Mouse (Mus musculus) granulocyte monocyte progenitor cell, adult 5-6 weeks (primary cell): ENCODE data around the gene Ralgps1. TPM values are rescaled to one million over a fixed set of nuclear protein-coding genes. Genes with fewer than 3 reads are reported as not detected.

Experiments used
- ATAC-seq: replicated peaks from 2 replicates; pipeline ENCODE4 v1.8.0; 2016; ENCODE audit warnings: mild to moderate bottlenecking, moderate TSS enrichment, inconsistent platforms; ENCODE audit not compliant: poor library complexity, severe bottlenecking
- total RNA-seq, 2 experiments: library from RNA; stranded (forward) in 1 of 2; stranded (reverse) in 1 of 2; fragments of 200-712, 200-1000 nt in 1 of 2; fragments of >200 nt in 1 of 2; fragmentation: Nextera tagmentation in 1 of 2; gene quantifications; 2 replicates each; pipeline ENCODE4 v1.2.3; 2014 to 2017

The Ralgps1 gene
- total RNA-seq, 2 experiments from 2014 or later, result 0.15 to 3.5 TPM

- ATAC-seq, result peak; percentile 52
These were observed 79.2 kb downstream of the Ralgps1 start for GRCm38 (mm10) chr2:33292057-33292456.

- no peak for ATAC-seq
These were observed 80.8 kb downstream of the Ralgps1 start for GRCm38 (mm10) chr2:33290491-33290890.

DNA sequence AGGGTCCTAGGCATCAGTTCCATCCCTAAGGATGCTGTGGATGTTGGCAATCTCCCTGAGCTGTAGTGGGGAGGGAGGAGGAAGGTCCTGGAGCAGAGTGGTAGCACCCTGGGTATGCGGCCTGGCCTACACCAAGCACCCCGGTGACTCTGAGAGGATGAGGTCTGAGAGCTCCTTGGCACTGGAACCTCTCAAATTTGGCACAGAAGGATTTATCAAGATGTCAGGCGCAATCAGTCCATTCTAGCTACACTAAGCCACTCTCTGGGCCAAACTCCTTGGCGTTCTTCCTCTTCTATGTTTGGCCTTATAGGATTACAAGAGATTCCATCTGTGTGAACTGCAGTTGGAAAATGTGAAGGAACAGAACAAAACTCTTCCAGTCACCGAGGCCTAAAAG, 82.4 kb downstream of the Ralgps1 start:
- no peak for ATAC-seq

DNA sequence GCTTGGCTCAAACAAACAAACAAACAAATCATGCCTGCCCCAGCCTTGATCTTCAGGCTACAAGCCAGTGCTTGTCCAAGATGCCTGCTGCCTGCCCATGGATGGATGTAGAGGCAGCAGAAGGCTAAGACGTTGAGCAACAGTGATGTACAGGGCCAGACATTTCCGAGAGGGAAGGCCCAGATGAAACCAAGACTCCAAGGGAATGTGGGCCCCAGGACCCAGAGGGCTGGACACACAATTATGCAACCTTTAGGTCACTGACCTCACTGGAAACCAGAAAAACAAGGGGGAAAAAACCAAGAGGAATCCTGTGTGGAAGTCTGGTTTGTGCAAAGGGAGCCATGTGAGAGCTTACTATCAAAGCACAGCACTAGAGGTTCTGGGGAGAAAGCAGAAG, 87.6 kb downstream of the Ralgps1 start:
- no peak for ATAC-seq

- no peak for ATAC-seq
These were observed 88.4 kb downstream of the Ralgps1 start for GRCm38 (mm10) chr2:33282877-33283276.

DNA sequence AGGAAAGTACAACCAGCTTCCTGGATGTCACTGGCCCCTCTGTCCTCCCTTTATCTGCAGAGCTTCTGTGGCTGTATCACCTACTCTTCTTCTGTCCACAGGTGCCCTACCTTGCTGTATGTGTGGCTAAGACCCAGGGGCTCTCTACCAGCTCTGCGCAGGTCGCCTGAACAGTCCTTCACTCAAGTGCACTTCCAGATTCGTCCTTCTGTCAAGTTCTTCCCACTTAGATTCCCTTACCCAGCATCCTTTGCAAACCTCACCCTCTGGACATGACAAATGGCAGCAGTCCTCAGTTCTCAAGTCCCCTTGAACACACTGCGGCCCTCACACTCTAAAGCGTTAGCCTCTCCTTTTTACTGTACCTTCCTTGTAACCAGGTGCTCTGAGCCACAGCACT, 89.5 kb downstream of the Ralgps1 start:
- no peak for ATAC-seq

GRCm38 (mm10) chr2:33280525-33280924, 90.8 kb downstream of the Ralgps1 start:
- no peak for ATAC-seq

- peak; percentile 55 for ATAC-seq
These were observed 91.5 kb downstream of the Ralgps1 start for GRCm38 (mm10) chr2:33279758-33280157.

GRCm38 (mm10) chr2:33274719-33275490, 96.4 kb downstream of the Ralgps1 start:
- no peak for ATAC-seq

- ATAC-seq, result no peak
These were observed 98.4 kb downstream of the Ralgps1 start for GRCm38 (mm10) chr2:33272665-33273439.

DNA sequence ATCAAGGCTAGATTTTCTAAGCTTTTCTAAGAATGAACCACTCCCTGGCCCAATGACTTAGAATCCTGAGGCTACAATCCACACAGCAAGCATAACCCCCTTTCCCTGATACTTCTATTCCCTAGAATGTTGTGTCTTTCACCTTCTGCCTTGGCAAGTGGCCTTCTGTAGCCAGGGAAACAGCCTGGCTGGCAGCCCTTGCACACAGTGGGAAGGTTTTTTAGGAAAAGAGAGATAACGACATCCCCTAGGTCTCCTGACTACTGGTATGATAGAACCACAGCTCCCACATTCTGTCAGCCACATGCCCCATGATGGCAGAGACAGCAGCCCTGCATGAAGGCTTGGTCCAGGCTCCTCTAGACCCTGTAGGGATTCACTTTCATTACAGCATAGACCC, 99.8 kb downstream of the Ralgps1 start:
- ATAC-seq, result no peak

DNA sequence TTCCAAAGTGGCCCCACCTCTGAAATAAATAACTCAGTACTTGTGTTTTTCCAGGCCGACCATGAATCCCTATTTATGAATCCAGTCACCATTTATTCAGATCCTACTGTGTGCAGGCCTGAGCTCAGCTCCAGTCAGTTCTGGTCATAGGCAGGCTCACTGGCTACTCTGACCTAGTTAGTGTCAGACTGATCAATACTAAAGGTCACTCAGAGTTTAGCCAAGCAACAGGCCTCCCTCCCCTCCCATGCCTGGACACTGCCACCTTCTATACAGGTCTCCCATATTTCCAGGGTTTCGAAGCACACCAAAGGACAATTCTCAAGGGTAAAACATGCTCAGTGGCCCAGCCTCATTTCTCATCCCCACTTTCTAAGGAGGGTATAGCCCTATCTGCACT, 100.7 kb downstream of the Ralgps1 start:
- ATAC-seq, result no peak

DNA sequence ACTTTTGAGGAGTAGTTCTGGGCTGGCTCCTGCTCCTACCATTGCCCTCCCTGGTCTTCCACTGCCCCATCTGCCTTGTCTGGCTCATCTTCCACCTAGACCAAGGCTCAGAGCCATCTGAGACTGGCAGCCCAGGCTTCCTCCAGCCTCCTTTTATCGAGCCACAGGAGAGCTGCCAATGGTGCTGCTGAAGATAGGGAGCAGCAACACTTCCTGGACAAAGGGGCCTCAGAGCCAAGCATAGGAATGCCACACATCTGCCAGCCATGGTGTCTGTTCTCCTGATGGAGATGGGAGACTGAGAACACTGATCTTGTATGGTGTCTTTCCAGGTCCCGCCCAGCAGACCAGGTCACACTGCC, 102.2 kb downstream of the Ralgps1 start:
- no peak for ATAC-seq

- no peak for ATAC-seq
These were observed 102.7 kb downstream of the Ralgps1 start for GRCm38 (mm10) chr2:33268384-33269131.

DNA sequence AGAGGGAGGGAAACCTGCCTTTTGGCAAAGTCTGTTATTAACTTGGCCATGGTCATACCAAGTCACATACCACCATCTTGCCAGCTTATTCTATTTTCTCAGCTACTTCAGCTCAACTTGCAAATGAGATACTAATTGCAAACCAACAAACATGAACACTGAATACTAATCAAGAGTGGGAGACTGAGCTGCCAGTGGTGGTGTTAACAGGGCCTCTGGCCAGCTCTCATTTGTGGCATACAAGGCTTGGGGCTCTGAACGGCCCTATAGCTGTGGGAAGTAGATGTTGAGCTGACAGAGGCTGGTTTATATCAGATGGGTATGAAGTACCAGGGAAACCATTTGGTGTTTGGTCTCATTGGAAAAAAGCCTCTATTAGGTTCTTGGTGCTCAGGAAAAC, 104.2 kb downstream of the Ralgps1 start:
- no peak for ATAC-seq

DNA sequence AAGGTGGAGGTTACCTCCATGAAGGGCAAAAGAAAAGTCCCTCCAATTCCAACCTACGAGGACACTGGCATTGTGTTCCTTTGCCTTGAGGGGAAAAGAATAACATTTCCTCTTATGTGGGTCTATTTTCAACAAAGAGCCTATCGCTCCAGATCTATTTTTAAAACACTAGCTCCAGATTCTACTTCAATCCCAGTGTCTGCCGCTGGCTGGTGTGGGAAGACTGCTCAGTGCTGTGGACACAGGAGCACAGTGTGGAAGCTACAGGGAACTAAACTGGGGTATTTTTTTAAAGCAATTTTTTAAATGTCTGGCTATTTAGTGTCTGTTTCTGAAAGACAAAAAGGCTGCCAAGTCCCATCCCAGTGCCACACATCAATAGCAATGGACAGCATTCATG, 105.5 kb downstream of the Ralgps1 start:
- no peak for ATAC-seq

DNA sequence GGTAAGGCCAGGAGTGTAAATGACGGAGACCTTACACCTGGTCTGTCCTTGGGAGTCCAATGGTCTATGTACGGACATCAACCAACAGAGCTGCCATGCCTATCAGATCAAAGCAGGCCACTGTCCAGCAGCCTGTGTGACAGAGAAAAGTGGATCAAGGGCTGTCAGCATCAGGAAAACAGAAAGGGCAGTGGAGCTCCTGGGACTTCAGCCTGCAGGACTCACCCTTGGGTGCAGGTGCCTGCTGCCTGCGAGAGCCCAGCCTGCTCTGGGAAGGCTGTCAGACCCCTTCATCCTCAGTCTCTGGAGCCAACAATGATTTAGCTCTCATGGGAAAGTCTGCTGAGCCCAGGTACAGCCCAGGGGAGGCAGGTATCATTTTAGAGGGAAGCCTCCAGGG, 109.8 kb downstream of the Ralgps1 start:
- no peak for ATAC-seq

- no peak for ATAC-seq
These were observed 110.5 kb downstream of the Ralgps1 start for GRCm38 (mm10) chr2:33260772-33261171.

GRCm38 (mm10) chr2:33256769-33257537, 114.3 kb downstream of the Ralgps1 start:
- ATAC-seq, result 0 out of 2 replicates have a peak, but pooled peaks have one; percentile 25

DNA sequence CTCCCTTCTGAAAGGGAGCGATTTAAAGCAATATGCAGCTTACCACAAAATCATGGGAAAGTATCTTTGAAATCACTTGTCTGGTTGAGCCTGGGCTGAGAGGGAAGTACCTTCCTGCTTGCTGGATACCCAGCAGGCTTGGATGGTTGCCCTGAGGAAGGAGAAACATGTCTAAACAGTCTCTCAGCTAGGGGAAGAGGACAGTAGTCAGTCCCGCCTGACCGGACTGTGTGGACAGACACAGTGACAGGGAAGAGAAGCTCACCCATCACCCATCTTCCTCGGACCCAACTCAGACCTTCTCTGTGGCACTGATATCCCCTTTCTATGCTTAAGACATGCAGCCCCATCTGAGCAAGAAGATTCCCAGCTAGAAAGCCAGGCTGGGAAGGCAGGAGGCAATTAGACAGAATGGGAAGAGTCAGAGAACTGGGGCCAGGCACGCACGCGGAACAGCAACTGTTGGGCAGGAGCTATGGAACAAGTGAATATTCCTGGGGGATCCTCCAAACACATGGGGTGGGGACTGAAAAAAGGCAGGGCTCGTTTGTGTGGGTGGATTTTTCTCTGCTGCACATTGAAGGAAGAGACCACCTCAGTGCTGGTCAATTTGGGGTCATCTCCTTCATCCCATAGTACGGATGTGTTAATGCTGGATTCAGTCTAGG, 116.8 kb downstream of the Ralgps1 start:
- no peak for ATAC-seq
